Mouse (Mus musculus) mesoderm, embryonic 11.5 days (tissue): ENCODE results near the gene Fnbp1l.

Experiments
- DNase-seq: peaks from one replicate; pipeline ENCODE4 v3.0.0-alpha.2; 2012; ENCODE audit warnings: low read depth, low spot score

The Fnbp1l gene

DNA sequence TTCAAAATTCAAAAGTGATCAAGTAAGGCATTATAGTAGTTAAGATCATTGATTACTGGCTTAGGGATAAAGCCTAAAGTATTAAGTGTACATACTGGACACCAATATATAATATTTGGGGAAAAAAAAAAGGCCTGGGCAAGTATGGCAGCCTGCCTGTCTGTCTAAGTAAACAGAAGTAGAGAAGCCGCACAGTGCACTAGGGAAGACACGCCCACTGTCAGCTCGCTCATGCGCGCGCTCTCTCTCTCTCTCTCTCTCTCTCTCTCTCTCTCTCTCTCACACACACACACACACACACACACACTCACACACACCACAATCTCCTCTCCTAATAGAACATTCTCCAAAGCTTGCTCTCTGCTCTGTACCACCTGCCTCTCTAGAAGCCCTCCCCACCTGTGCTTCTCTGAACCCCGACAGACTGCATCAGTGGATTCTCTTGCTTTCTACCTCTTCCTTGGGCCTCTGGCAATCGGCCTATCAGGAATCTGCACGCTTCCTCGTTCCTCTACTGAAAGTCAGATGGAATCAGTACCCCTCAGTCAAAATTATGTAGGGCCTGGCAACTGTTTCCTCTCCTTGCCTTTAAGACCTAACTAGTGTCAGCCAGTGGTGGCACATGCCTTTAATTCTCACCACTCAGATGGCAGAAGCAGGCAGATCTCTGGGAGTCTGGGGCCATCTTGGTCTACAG is 13.3 kb downstream of the Fnbp1l start:
- DNase-seq, result no peak

DNA sequence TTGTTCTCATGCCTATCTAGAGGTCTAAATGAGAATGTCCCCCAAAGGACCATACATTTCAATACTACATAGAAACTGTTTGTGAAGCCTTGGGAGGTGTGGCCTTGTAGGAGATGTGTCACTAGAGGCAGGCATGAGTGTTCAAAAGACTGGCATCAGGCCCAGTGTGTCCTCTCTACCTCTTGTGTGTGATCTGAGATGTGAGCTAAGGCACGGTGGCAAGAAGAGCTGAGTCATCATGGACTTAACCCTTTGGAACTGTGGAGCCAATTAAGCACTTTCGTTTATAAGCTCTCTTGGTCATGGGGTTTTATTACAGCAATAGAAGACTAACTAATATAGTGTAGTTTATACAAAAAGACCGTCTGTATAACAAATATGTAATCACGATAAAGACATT is 16.3 kb downstream of the Fnbp1l start:
- no peak for DNase-seq

DNA sequence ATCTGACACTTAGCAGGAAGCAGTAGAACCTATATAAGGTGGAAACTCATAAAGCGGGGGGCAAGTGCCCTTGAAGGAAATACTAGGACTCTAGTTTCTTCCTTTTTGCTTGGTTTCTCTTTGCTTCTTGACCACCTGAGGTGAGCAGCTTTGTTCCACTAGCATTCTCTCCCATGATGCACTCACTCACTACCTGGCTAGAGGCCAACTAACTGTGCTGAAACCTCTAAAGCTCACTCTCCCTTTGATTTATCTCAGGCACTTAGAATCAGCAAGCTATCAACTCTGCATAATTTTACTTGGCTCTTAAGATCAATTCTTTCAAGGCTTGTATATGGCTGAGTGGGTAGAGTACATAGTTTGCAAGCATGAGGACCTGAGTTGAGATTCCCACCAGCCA is 17.1 kb downstream of the Fnbp1l start:
- no peak for DNase-seq

- DNase-seq, result no peak
Observed at GRCm38 (mm10) chr3:122599291-122599690, 20.2 kb downstream of the Fnbp1l start.

GRCm38 (mm10) chr3:122590804-122591203 is 28.7 kb downstream of the Fnbp1l start:
- DNase-seq, result no peak

- DNase-seq, result no peak
Observed at GRCm38 (mm10) chr3:122590346-122590745, 29.2 kb downstream of the Fnbp1l start.

- no peak for DNase-seq
Observed at GRCm38 (mm10) chr3:122586918-122587641, 32.4 kb downstream of the Fnbp1l start.

- DNase-seq, result no peak
Observed at GRCm38 (mm10) chr3:122577360-122577759, 42.2 kb downstream of the Fnbp1l start.

DNA sequence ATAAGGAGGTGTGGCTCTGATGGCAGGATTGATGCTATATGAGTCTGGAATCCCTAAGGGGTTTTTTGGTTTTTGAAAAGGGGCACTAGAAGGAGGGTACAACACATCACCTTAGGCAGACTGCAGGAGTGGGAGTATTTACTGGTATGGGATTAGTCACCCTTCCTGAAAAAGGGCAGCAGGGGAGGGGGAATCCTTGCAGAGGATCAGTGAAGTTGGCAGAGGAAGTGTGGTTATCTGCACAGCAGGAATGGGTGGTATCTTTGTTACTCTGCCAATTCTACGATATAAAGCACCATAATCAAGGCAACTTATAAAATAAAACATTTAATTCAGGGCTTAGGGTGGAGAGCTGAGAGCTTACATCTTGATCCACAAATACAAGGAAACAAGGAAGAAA is 44.6 kb downstream of the Fnbp1l start:
- no peak for DNase-seq

DNA sequence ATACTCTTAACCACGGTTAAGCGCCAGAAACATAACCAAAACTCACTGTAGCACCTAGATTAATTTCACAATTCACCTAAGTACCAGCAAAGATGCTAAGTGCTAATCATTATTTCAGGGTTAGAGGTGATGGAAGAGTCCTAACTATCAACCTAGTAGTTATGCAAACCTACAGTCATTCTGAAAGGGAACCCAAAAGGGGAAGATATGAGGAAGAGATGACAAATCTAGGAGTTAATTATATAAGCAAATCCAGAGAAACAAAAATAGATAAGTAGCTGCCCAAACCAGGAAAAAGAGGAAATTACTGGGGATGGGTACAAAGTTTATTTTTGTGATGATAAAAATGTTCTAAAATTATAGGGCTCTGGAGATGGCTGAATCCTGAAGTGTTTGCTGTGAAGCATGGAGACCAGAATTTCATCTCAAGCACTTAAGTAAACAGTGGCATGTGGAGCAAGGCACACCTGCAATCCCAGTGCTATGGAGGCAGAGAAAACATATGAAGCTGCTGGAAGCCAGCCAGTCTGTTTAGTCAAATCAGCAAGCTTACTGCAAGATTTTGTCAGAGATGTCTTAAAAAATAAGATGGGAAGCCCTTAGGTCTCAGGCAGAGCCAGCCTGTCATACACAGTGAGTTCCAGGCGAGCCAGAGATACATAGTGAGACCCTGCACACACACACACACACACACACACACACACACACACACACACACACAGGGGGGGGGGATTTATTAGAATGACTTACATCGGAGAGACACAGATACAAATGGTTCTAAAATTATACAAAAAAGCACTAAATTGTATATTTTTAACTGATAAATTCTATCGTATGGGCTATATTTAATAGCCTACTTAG is 45.9 kb downstream of the Fnbp1l start:
- DNase-seq, result no peak

GRCm38 (mm10) chr3:122566549-122566948 is 53.0 kb downstream of the Fnbp1l start:
- no peak for DNase-seq

GRCm38 (mm10) chr3:122566112-122566511 is 53.4 kb downstream of the Fnbp1l start:
- DNase-seq, result no peak

GRCm38 (mm10) chr3:122565285-122565684 is 54.2 kb downstream of the Fnbp1l start:
- DNase-seq, result no peak

- no peak for DNase-seq
Observed at GRCm38 (mm10) chr3:122557766-122558165, 61.7 kb downstream of the Fnbp1l start.

DNA sequence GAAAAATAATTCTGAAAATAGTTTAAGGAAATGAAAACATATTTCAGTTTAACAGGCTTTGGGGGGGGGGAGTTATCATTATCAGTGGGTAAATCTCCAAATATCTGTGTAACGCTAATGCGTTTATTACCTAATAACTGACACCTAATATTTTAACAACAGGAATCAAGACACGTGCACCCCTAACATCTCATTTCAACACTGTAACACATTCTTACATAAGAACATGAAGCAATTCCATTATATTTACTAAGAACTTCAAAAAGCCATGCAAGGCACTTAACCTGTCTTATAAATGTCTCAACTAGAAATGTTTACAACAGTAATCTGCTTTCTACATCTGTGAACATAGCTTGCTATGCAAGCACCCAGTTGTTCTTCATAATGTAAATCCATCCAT is 68.3 kb downstream of the Fnbp1l start:
- DNase-seq, result no peak

DNA sequence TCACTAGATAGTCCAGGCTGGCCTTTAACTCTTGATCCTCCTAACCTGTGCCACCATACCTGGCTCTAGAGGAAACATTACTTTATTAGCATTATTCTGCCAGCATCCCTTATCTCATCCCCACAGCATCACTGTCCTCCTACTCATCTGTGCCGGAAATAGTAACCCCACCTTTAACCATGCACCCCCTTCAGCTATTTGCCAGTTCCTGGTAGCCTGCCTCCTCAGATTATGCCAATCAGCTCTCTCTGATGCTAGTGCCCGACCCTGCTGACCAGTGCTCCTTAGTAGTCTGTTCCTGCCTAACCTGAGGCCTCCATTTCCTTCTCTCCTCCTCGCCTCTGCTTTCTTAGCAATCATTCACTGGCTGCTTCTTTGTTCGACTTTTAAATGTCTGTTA is 72.0 kb downstream of the Fnbp1l start:
- no peak for DNase-seq

- no peak for DNase-seq
Observed at GRCm38 (mm10) chr3:122545346-122545745, 74.2 kb downstream of the Fnbp1l start.

DNA sequence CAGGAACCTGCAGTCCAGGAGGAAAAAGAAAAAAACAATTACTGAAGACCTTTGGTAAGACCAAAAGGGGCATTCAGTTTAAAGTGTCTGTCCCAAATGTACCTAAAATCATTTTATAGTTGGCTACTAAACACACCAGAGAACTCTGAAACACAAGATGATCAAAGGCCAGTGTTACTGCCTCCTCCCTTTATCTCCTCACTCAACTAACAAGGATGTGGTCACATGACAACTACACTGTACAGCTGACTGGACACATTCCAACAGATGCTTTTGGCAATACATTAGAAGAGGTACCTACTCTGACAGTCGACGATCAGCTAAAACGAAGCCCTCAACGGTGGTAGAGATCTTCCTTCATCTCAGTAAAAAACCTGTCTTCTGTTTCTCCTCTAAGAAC is 78.6 kb downstream of the Fnbp1l start:
- no peak for DNase-seq

DNA sequence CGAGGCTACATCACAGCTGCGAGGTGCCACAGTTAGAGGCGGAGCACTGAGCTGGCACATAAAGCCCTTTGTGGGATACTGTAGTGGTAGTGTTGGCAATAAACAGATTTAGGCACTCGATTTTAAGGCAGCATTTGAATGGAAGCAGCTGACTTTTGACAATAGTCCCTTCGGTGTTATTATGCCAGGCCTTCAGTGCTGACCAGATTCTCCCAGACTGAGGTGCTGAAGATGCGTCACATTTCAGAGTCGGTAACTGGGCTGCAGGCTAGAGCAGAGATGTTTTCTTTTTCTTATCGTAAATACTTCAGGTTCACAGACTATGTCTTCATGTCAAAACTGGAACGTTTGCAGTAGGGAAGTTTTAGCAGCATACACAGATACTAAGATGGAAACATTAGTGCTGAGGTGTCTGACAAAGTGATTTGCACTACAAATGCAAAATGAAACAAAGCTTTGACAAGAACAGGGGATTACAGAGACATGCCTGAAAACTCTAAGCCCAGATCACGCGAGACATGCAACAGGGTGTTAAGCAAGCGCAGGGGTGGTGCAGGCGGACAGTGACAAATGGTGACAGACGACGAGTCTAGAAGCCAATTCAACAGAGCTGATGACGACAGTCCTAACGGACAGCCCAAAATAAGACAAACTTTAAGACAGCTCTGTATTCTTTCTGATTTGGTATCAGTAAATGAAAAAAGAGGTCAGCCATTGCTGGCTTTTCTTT is 79.4 kb downstream of the Fnbp1l start:
- no peak for DNase-seq

DNA sequence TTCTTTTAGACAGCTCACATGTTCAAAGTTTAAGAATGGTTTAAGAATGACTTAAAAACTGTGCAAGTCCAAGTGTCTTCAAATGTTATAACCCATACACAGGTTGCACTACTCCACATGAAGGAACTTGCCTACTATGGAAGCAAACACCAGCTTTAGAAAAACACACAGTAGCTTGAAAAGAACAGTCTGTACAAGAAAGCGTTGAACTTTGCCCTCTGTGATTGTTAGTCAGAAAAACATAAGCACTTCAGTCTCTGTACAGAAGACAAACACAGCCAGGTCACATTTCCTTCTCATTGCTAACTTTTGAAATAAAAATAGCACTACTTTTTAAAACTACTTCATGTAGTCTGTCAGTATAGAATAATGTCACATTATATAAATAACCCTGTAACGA is 80.7 kb downstream of the Fnbp1l start:
- DNase-seq, result no peak

DNA sequence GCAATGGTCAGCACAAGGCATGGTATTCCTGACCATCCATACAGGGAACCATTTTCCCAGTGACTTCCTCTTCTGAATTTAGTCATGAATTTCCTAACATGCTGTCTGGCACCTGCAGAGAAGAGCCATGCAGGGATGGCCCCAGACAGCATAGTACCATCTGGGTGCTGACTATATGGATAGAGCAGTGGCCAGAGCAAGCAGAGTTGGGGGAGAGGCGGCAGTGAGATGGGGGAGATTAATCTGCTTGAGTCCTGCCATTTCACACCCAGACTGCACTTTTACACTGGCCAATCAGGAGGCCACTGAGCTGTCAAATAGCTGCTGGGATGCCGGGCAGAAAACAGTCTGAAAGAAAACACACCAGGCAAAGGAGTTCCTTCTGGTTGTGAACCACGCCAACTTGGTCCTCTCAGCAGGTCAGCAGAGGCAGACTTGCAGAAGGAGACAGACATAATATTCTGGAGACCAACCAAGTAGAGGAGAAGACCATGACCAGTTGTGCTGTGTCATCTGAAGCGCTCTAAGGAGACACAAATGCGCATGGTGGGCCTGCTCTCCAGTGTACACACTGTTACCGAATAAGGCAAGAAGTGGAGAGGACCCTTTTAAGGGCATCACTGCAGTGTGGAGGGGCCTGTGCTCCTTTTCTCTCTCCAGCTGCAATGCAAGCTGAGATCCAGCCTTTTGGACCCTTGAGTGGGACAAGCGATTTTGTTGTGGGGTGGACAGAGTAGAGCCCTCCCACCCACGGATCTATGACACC is 83.4 kb downstream of the Fnbp1l start:
- no peak for DNase-seq
